Mouse (Mus musculus) heart, adult 18-20 months (tissue): Measurements from ENCODE around the gene 2210011C24Rik. TPM values are rescaled to one million over a fixed set of nuclear protein-coding genes. Genes with fewer than 3 reads are reported as not detected.

Experiments
- DNase-seq, 2 experiments: peaks; one replicate each; pipeline ENCODE4 v3.0.0; 2021 to 2022; ENCODE audit warnings: mixed read lengths in 1 of 2
- long read RNA-seq, 2 experiments: library from polyadenylated mRNA; stranded (forward); transcript quantifications; one replicate each; pipeline ENCODE4 v2.0.0; 2021
- total RNA-seq, 2 experiments: library from RNA; stranded (reverse); gene quantifications; 2 replicates each; pipeline ENCODE4 v1.2.3; 2021

The 2210011C24Rik gene
- 1 to 10 TPM; 2.0 to 3.1 TPM for total RNA-seq
- long read RNA-seq, experiment 1, partial matches to known transcripts, result 0 of 1 reads
- long read RNA-seq, experiment 1, other reads (novel, unspliced or antisense), result 0 of 1 reads
- long read RNA-seq, experiment 2, partial matches to known transcripts, result 0 of 3 reads
- long read RNA-seq, experiment 2, other reads (novel, unspliced or antisense), result 1 of 3 reads

GRCm38 (mm10) chr8:84011705-84012498, at the start of gene 2210011C24Rik:
2210011C24Rik (minus strand) TSS chr8:84012171.
- DNase-seq, result peak in 1 of 2 experiments; percentile 38

- DNase-seq, result no peak
Observed at GRCm38 (mm10) chr8:84060245-84060644, 48.3 kb upstream of the 2210011C24Rik start.

- no peak for DNase-seq
Observed at GRCm38 (mm10) chr8:84059226-84059625, 47.3 kb upstream of the 2210011C24Rik start.

- DNase-seq, result no peak
Observed at GRCm38 (mm10) chr8:84057827-84058226, 45.9 kb upstream of the 2210011C24Rik start.

GRCm38 (mm10) chr8:84053229-84053628, 41.3 kb upstream of the 2210011C24Rik start:
- no peak for DNase-seq

DNA sequence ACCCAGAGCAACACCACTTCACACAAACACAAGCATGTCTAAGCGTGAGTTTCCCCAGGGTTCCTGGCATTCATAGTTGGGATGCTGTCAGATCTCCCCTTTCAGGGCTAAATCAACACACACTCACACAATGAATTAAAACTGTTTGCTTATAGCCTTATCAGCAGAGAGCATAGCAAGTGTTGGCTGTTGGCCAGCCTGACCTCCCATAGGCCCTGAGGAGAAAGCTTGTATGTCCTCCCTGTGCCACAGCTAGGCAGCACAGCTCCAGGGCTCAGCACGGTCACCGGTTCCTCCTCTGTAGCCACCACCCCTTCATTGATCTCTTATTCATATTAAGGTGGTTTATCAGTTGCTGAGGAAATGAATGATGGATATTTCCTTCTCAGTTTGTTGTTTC, 40.8 kb upstream of the 2210011C24Rik start:
- DNase-seq, result no peak

GRCm38 (mm10) chr8:84048171-84048570, 36.2 kb upstream of the 2210011C24Rik start:
- peak; percentile 12 to 56 for DNase-seq

GRCm38 (mm10) chr8:84046505-84046904, 34.5 kb upstream of the 2210011C24Rik start:
- no peak for DNase-seq

- DNase-seq, result no peak
Observed at GRCm38 (mm10) chr8:84044900-84045299, 32.9 kb upstream of the 2210011C24Rik start, which contains the start of gene Rln3. Rln3 (minus strand) TSS chr8:84045000.

GRCm38 (mm10) chr8:84044103-84044502, 32.1 kb upstream of the 2210011C24Rik start:
- DNase-seq, result no peak

DNA sequence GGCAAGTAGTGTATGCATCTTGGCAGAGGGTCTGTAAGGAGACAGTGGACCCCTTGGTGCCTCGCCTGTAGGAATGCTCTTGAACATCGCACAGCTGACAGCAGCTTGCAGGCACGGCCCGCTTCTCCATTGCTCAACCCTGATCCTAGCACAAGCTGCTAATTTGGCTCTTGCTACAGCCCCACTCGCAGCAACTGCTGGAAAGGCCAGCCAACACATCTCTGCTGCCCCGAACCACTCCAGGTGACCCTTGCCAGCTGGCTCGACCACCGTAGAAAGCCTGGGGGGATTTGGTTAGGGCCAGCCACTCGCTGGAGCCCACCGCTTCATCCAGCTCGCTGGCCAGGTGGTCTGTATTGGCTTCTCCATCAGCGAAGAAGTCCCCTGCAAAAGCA, 31.0 kb upstream of the 2210011C24Rik start:
- peak; percentile 57 to 70 for DNase-seq

GRCm38 (mm10) chr8:84042066-84042947, 30.3 kb upstream of the 2210011C24Rik start, which contains the start of gene Il27ra:
Il27ra (minus strand) TSS chr8:84042589.
- peak; percentile 81 to 87 for DNase-seq

GRCm38 (mm10) chr8:84039050-84039449, 27.1 kb upstream of the 2210011C24Rik start:
- peak; percentile 74 to 89 for DNase-seq

- DNase-seq, result peak; percentile 77 to 79
Observed at GRCm38 (mm10) chr8:84038015-84038414, 26.0 kb upstream of the 2210011C24Rik start.

DNA sequence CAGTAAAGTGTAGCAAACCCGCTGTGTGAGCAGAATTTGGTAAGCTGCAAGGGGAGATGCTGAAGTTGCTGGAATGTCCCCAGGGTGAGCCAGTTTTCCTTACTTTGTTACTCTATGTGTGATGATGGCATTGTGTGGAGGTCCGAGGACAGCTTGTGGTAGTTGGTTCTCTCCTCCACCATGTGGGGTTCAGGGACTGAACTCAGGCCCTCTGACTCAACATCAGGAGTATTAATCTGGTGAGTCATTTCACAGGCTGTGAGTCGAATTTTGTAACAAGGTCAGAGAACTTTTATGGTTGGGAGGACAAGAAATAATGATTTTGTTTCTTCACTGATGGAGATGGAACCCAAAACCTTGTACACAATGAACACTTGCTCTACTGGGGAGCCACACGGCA, 20.8 kb upstream of the 2210011C24Rik start:
- no peak for DNase-seq

GRCm38 (mm10) chr8:84029272-84029671, 17.3 kb upstream of the 2210011C24Rik start:
- no peak for DNase-seq

DNA sequence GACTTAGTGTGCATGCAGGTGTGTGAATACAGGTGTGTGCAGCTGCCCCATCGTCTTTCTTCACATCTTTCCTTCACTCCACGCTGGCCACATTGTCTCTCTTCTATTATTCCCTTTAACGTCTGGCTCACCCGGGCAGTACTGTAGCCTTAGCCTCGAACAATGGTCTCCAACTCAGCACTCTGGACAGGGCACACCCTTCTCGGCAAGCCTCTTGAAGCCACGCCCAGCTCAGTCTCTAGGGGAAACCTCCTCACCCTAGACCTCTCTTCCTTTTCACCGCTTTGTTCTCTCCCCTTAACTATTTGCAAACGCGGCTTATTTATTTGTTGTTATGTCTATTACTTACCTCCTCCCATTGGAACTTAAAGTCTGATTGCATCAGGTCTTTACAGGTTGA, 15.5 kb upstream of the 2210011C24Rik start:
- no peak for DNase-seq

- peak in 1 of 2 experiments; percentile 35 for DNase-seq
Observed at GRCm38 (mm10) chr8:84025863-84026262, 13.9 kb upstream of the 2210011C24Rik start.

GRCm38 (mm10) chr8:84024171-84024570, 12.2 kb upstream of the 2210011C24Rik start:
- peak in 1 of 2 experiments; percentile 63 for DNase-seq

- no peak for DNase-seq
Observed at GRCm38 (mm10) chr8:84023631-84024030, 11.7 kb upstream of the 2210011C24Rik start.

GRCm38 (mm10) chr8:84023085-84023484, 11.1 kb upstream of the 2210011C24Rik start:
- DNase-seq, result peak; percentile 85 to 89

DNA sequence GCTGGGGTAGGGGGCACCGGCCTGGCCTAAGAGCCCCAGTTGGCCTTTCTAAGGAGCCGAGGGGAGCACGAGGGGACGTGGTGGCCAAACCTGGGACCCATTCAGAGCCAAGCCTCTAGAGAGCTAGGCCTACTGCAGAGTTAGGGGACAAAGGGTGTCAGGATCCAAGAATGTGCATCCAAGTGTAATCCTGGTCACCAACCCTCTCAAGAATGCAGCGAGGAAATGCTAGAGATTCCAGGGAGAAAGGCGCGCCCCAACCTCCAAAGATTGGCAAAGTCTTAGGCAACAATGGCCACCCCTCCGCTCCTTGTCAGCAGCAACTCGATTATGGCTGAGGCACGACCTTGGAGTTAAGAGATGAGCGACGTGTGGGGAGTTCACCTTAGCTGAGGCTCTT, 9.6 kb upstream of the 2210011C24Rik start:
- DNase-seq, result no peak
